Mouse (Mus musculus): ENCODE data around the gene Mtor. TPM values are rescaled to one million over a fixed set of nuclear protein-coding genes. Genes with fewer than 3 reads are reported as not detected.

Gene Mtor
- polyA plus RNA-seq, 1 experiment from 2014 or later = 16.5 TPM

- Histone ChIP-seq H3K9ac (no peak overlapping the region), H3K27me3 (no peaks in the 10 kb centered on the region), H3K27ac (peak overlapping the region; percentile 34; the same call in 1 of the 2 replicates), H3K9me3 (no peaks in the 10 kb centered on the region), H3K36me3 (peaks cover 16% of the 10 kb centered on the region), H3K4me2 (no peak overlapping the region), H3K4me3 (no peak overlapping the region), H3K4me1 (no peaks in the 10 kb centered on the region)
- no peak for ATAC-seq (ENCODE audit: insufficient number of reproducible peaks, insufficient read depth, low FRiP score, low TSS enrichment, low read depth)
- WGBS = 71% methylated on average over 10 of the region's 10 CpGs
Measured at GRCm38 (mm10) chr4:148603376-148604139, 155.1 kb downstream of the Mtor start.

- H3K9me3 ChIP-seq = no peaks in the 10 kb centered on the region
- no peaks in the 10 kb centered on the region for H3K27me3 ChIP-seq
- H3K36me3 ChIP-seq = peaks cover 10% of the 10 kb centered on the region
- no peak overlapping the region for H3K4me3 ChIP-seq
- no peaks in the 10 kb centered on the region for H3K4me1 ChIP-seq
- H3K4me2 ChIP-seq = no peak overlapping the region
- 67% methylated on average over 7 of the region's 7 CpGs for WGBS
- no peak overlapping the region for H3K9ac ChIP-seq
- no peak for ATAC-seq (ENCODE audit: insufficient number of reproducible peaks, insufficient read depth, low FRiP score, low TSS enrichment, low read depth)
- peak overlapping the region; percentile 72; the same call in 1 of the 2 replicates for H3K27ac ChIP-seq
Measured at GRCm38 (mm10) chr4:148604141-148604540, 155.7 kb downstream of the Mtor start.

- Histone ChIP-seq H3K36me3 (peaks cover 6% of the 10 kb centered on the region; the same call in 1 of the 2 replicates), H3K27ac (peak overlapping the region; percentile 72; the same call in 1 of the 2 replicates), H3K4me2 (no peak overlapping the region), H3K9ac (no peak overlapping the region), H3K9me3 (no peaks in the 10 kb centered on the region), H3K4me1 (no peaks in the 10 kb centered on the region), H3K27me3 (no peaks in the 10 kb centered on the region), H3K4me3 (no peak overlapping the region)
- 76% methylated on average over 3 of the region's 3 CpGs for WGBS
- ATAC-seq (ENCODE audit: insufficient number of reproducible peaks, insufficient read depth, low FRiP score, low TSS enrichment, low read depth) = no peak
Measured at GRCm38 (mm10) chr4:148604541-148605165, 156.2 kb downstream of the Mtor start.

Other genes with a start within 250 kb of the Mtor start
- gene Disp3, start 160.6 kb upstream of the Mtor start, polyA plus RNA-seq (2015; fragmentation: Nextera tagmentation; extraction: Ambion mirVana) = 0.35 and 0.39 TPM in 2 replicates
- 20.9 and 21.1 TPM in 2 replicates for gene Ubiad1, start 3.8 kb upstream of the Mtor start, polyA plus RNA-seq (2015; fragmentation: Nextera tagmentation; extraction: Ambion mirVana)
- gene Angptl7, start 51.8 kb downstream of the Mtor start, polyA plus RNA-seq (2015; fragmentation: Nextera tagmentation; extraction: Ambion mirVana) = 0.51 and 1.3 TPM in 2 replicates
- 97.0 and 99.7 TPM in 2 replicates for gene Exosc10, start 109.8 kb downstream of the Mtor start, polyA plus RNA-seq (2015; fragmentation: Nextera tagmentation; extraction: Ambion mirVana)
- gene Srm, start 142.9 kb downstream of the Mtor start, polyA plus RNA-seq (2015; fragmentation: Nextera tagmentation; extraction: Ambion mirVana) = 201 and 214 TPM in 2 replicates
- gene Masp2, start 153.9 kb downstream of the Mtor start, polyA plus RNA-seq (2015; fragmentation: Nextera tagmentation; extraction: Ambion mirVana) = 0.07 and 1.1 TPM in 2 replicates
- gene Tardbp, start 178.4 kb downstream of the Mtor start, polyA plus RNA-seq (2015; fragmentation: Nextera tagmentation; extraction: Ambion mirVana) = 371 and 401 TPM in 2 replicates
- not detected in 2 replicates for gene Gm572, start 194.7 kb downstream of the Mtor start, polyA plus RNA-seq (2015; fragmentation: Nextera tagmentation; extraction: Ambion mirVana)